Mouse (Mus musculus) embryonic facial prominence, embryonic 11.5 days (tissue): Measurements from ENCODE around the gene Tnk2. TPM values are rescaled to one million over a fixed set of nuclear protein-coding genes. Genes with fewer than 3 reads are reported as not detected.

Experiments
- ATAC-seq: fragments of 200-750 bp; cut with Nextera tagmentation; replicated peaks from 2 replicates; pipeline ENCODE4 v1.8.0; 2017; ENCODE audit warnings: low read depth; ENCODE audit not compliant: insufficient number of reproducible peaks, low FRiP score, low TSS enrichment
- DNase-seq: peaks from one replicate; pipeline ENCODE4 v3.0.0-alpha.2; 2015; ENCODE audit warnings: low spot score
- H3K27ac ChIP-seq: fragments of 300-500 bp; sonication (generic); replicated peaks from 2 replicates; pipeline ENCODE4 v1.5.1; 2014; ENCODE audit warnings: mild to moderate bottlenecking, low read depth, low read length, control low read depth
- H3K27me3 ChIP-seq: fragments of 300-500 bp; sonication (generic); 2 replicates; pipeline ENCODE4 v1.6.1; 2014; ENCODE audit warnings: mild to moderate bottlenecking, low read length, moderate library complexity, mixed read lengths; ENCODE audit not compliant: control insufficient read depth, insufficient read depth
- H3K36me3 ChIP-seq: fragments of 300-500 bp; sonication (generic); replicated peaks from 2 replicates; pipeline ENCODE4 v1.6.1; 2014; ENCODE audit warnings: low read depth, mild to moderate bottlenecking, low read length, moderate library complexity, mixed read lengths; ENCODE audit not compliant: control insufficient read depth, insufficient read depth
- H3K4me1 ChIP-seq: fragments of 300-500 bp; sonication (generic); 2 replicates; pipeline ENCODE4 v1.6.1; 2014; ENCODE audit warnings: low read length, mixed read lengths; ENCODE audit not compliant: control insufficient read depth, insufficient read depth
- H3K4me2 ChIP-seq: fragments of 300-500 bp; sonication (generic); 2 replicates; pipeline ENCODE4 v1.6.1; 2014; ENCODE audit warnings: low read depth, mild to moderate bottlenecking, control low read depth, low read length, moderate library complexity
- H3K4me3 ChIP-seq: fragments of 300-500 bp; sonication (generic); 2 replicates; pipeline ENCODE4 v1.5.1; 2014; ENCODE audit warnings: low read depth, low read length, control low read depth
- H3K9ac ChIP-seq: fragments of 300-500 bp; sonication (generic); replicated peaks from 2 replicates; pipeline ENCODE4 v1.6.1; 2014; ENCODE audit warnings: mild to moderate bottlenecking, control low read depth, low read length
- H3K9me3 ChIP-seq: fragments of 300-500 bp; sonication (generic); replicated peaks from 2 replicates; pipeline ENCODE4 v1.6.1; 2016; ENCODE audit warnings: mild to moderate bottlenecking, low read length, inconsistent platforms, mixed read lengths; ENCODE audit not compliant: control insufficient read depth
- WGBS: fragments of 180-500 bp; shearing (Covaris S2); extraction: QIAGEN DNeasy Blood & Tissue Kit; methylation state at CpG from one replicate; pipeline ENCODE4 v1.1.7; 2014; 5-methylcytosine and 5-hydroxymethylcytosine counted together
- polyA plus RNA-seq: library from polyadenylated mRNA; unstranded; fragments of >200 nt; fragmentation: Nextera tagmentation; extraction: Ambion mirVana; gene quantifications from 2 replicates; pipeline ENCODE4 v1.2.1, GENCODE M21; 2014

The Tnk2 gene
- polyA plus RNA-seq, 1 experiment from 2014 or later = 5.8 TPM

- ATAC-seq = no peak
- Histone ChIP-seq H3K9ac (no peak overlapping the region), H3K36me3 (no peaks in the 10 kb centered on the region), H3K4me1 (no peaks in the 10 kb centered on the region), H3K27me3 (no peaks in the 10 kb centered on the region), H3K9me3 (no peaks in the 10 kb centered on the region), H3K4me2 (no peak overlapping the region), H3K4me3 (no peak overlapping the region), H3K27ac (no peak overlapping the region)
- 76% methylated on average over 4 of the region's 4 CpGs for WGBS
- DNase-seq = no peak
Observed at GRCm38 (mm10) chr16:32688770-32689169, 45.1 kb downstream of the Tnk2 start.

GRCm38 (mm10) chr16:32689501-32689900 is 45.8 kb downstream of the Tnk2 start:
- no peaks in the 10 kb centered on the region for H3K27me3 ChIP-seq
- H3K4me2 ChIP-seq = no peak overlapping the region
- H3K27ac ChIP-seq = no peak overlapping the region
- H3K9me3 ChIP-seq = no peaks in the 10 kb centered on the region
- DNase-seq (peak; percentile 86), ATAC-seq (no peak)
- no peak overlapping the region for H3K4me3 ChIP-seq
- H3K4me1 ChIP-seq = no peaks in the 10 kb centered on the region
- no peak overlapping the region for H3K9ac ChIP-seq
- 5% methylated on average over 9 of the region's 9 CpGs for WGBS
- H3K36me3 ChIP-seq = no peaks in the 10 kb centered on the region

GRCm38 (mm10) chr16:32696841-32697464 is 53.3 kb downstream of the Tnk2 start:
- H3K4me3 ChIP-seq = no peak overlapping the region
- H3K4me2 ChIP-seq = no peak overlapping the region
- H3K36me3 ChIP-seq = no peaks in the 10 kb centered on the region
- H3K9ac ChIP-seq = no peak overlapping the region
- H3K9me3 ChIP-seq = no peaks in the 10 kb centered on the region
- whole genome bisulfite sequencing = 45% methylated on average over 7 of the region's 7 CpGs
- no peaks in the 10 kb centered on the region for H3K27me3 ChIP-seq
- peak; percentile 65 for DNase-seq
- H3K27ac ChIP-seq = no peak overlapping the region
- ATAC-seq = no peak
- no peaks in the 10 kb centered on the region for H3K4me1 ChIP-seq

GRCm38 (mm10) chr16:32697665-32698446 is 54.2 kb downstream of the Tnk2 start:
- no peaks in the 10 kb centered on the region for H3K27me3 ChIP-seq
- DNase-seq (no peak), ATAC-seq (no peak)
- H3K9me3 ChIP-seq = no peaks in the 10 kb centered on the region
- no peak overlapping the region for H3K27ac ChIP-seq
- no peak overlapping the region for H3K4me3 ChIP-seq
- H3K9ac ChIP-seq = no peak overlapping the region
- H3K4me2 ChIP-seq = no peak overlapping the region
- no peaks in the 10 kb centered on the region for H3K36me3 ChIP-seq
- 90% methylated on average over 22 of the region's 22 CpGs for WGBS
- H3K4me1 ChIP-seq = no peaks in the 10 kb centered on the region

- no peak for ATAC-seq
- H3K27ac ChIP-seq = no peak overlapping the region
- DNase-seq = no peak
- no peak overlapping the region for H3K9ac ChIP-seq
- H3K4me2 ChIP-seq = no peak overlapping the region
- no peaks in the 10 kb centered on the region for H3K36me3 ChIP-seq
- WGBS = 28% methylated on average over 7 of the region's 7 CpGs
- no peak overlapping the region for H3K4me3 ChIP-seq
- no peaks in the 10 kb centered on the region for H3K27me3 ChIP-seq
- H3K9me3 ChIP-seq = no peaks in the 10 kb centered on the region
- H3K4me1 ChIP-seq = no peaks in the 10 kb centered on the region
Observed at GRCm38 (mm10) chr16:32698550-32698949, 54.9 kb downstream of the Tnk2 start.

GRCm38 (mm10) chr16:32703312-32703912 is 59.7 kb downstream of the Tnk2 start:
- H3K27ac ChIP-seq = no peak overlapping the region
- H3K27me3 ChIP-seq = no peaks in the 10 kb centered on the region
- 58% methylated on average over 9 of the region's 9 CpGs for WGBS
- ATAC-seq = no peak
- no peaks in the 10 kb centered on the region for H3K4me1 ChIP-seq
- no peak overlapping the region for H3K9ac ChIP-seq
- H3K36me3 ChIP-seq = no peaks in the 10 kb centered on the region
- H3K4me2 ChIP-seq = no peak overlapping the region
- DNase-seq = no peak
- no peak overlapping the region for H3K4me3 ChIP-seq
- no peaks in the 10 kb centered on the region for H3K9me3 ChIP-seq

GRCm38 (mm10) chr16:32705606-32706005 is 61.9 kb downstream of the Tnk2 start:
- H3K36me3 ChIP-seq = no peaks in the 10 kb centered on the region
- H3K4me2 ChIP-seq = no peak overlapping the region
- no peak for DNase-seq

More at GRCm38 (mm10) chr16:32705606-32706005, 61.9 kb downstream of the Tnk2 start:
- no peaks in the 10 kb centered on the region for H3K9me3 ChIP-seq
- no peaks in the 10 kb centered on the region for H3K27me3 ChIP-seq
- H3K9ac ChIP-seq = no peak overlapping the region
- ATAC-seq = no peak
- WGBS = 92% methylated on average over 3 of the region's 3 CpGs
- no peaks in the 10 kb centered on the region for H3K4me1 ChIP-seq
- no peak overlapping the region for H3K27ac ChIP-seq
- no peak overlapping the region for H3K4me3 ChIP-seq
